Mouse (Mus musculus): ENCODE measurements at regions not wholly inside any gene's neighbourhood (a gene's known extent, or its start where the extent isn't known, plus 50 kb on each side); places are given as distances from the start of the nearest gene placed in this dataset.

GRCm38 (mm10) chr1:122439358-122439757, 871.6 kb upstream of the Ddx18 start:
- Histone ChIP-seq H3K27me3 (ENCODE audit: control insufficient read depth, insufficient read depth, insufficient read length) (no peaks in the 10 kb centered on the region), H3ac (ENCODE audit: control insufficient read depth, insufficient read length) (no peak overlapping the region), H3K4me3 (no peak overlapping the region), H3K79me2 (ENCODE audit: control insufficient read depth, insufficient read depth) (no peaks in the 10 kb centered on the region), H3K36me3 (ENCODE audit: control insufficient read depth, insufficient read depth) (no peaks in the 10 kb centered on the region), H3K4me2 (ENCODE audit: low read depth) (no peak overlapping the region)
- TF ChIP-seq CEBPB (IDR thresholded peaks at IDR 0.05; ENCODE audit: insufficient read depth, poor library complexity, severe bottlenecking) (no peak), USF1 (IDR thresholded peaks at IDR 0.05; ENCODE audit: low read depth) (no peak), TCF12 (IDR thresholded peaks at IDR 0.05; ENCODE audit: insufficient read depth, poor library complexity, severe bottlenecking) (no peak), TCF3 (IDR thresholded peaks at IDR 0.05; ENCODE audit: insufficient read length, low read depth) (no peak), MYOD1 (IDR thresholded peaks at IDR 0.05; ENCODE audit: control insufficient read depth in 1 of 3, insufficient read length in 2 of 3, low read depth in 2 of 3) (no peak), REST (IDR thresholded peaks at IDR 0.05; ENCODE audit: insufficient read depth, insufficient read length) (no peak), POLR2AphosphoS2 (IDR thresholded peaks at IDR 0.05; ENCODE audit: insufficient read length, low read depth) (no peak), MYOG (IDR thresholded peaks at IDR 0.05; ENCODE audit: control insufficient read depth in 1 of 3, insufficient read depth in 1 of 3, insufficient read length in 2 of 3, low read depth in 2 of 3) (no peak), E2F4 (IDR thresholded peaks at IDR 0.05; ENCODE audit: insufficient read depth) (no peak), POLR2A (IDR thresholded peaks at IDR 0.05; ENCODE audit: insufficient read length, low read depth) (no peak)

- no peaks in the 10 kb centered on the region for H3K36me3 ChIP-seq (ENCODE audit: control insufficient read depth, insufficient read depth)
- no peak overlapping the region for H3K4me2 ChIP-seq (ENCODE audit: low read depth)
- no peak overlapping the region for H3ac ChIP-seq (ENCODE audit: control insufficient read depth, insufficient read length)
- no peaks in the 10 kb centered on the region for H3K27me3 ChIP-seq (ENCODE audit: control insufficient read depth, insufficient read depth, insufficient read length)
- no peak overlapping the region for H3K4me3 ChIP-seq
- H3K79me2 ChIP-seq (ENCODE audit: control insufficient read depth, insufficient read depth): no peaks in the 10 kb centered on the region
- TF ChIP-seq TCF3 (IDR thresholded peaks at IDR 0.05; ENCODE audit: insufficient read length, low read depth): no peak
- TF ChIP-seq POLR2A (IDR thresholded peaks at IDR 0.05; ENCODE audit: insufficient read length, low read depth): no peak
- TF ChIP-seq MYOD1 (IDR thresholded peaks at IDR 0.05; ENCODE audit: control insufficient read depth in 1 of 3, insufficient read length in 2 of 3, low read depth in 2 of 3): no peak
- TF ChIP-seq USF1 (IDR thresholded peaks at IDR 0.05; ENCODE audit: low read depth): no peak
- no peak for TF ChIP-seq E2F4 (IDR thresholded peaks at IDR 0.05; ENCODE audit: insufficient read depth)
- TF ChIP-seq CEBPB (IDR thresholded peaks at IDR 0.05; ENCODE audit: insufficient read depth, poor library complexity, severe bottlenecking): no peak
- no peak for TF ChIP-seq MAX (IDR thresholded peaks at IDR 0.05; ENCODE audit: low read depth)
These were observed 855.7 kb upstream of the Ddx18 start for GRCm38 (mm10) chr1:122423503-122423902.

- no peaks in the 10 kb centered on the region for H3K36me3 ChIP-seq (ENCODE audit: control insufficient read depth, insufficient read depth)
- no peak overlapping the region for H3ac ChIP-seq (ENCODE audit: control insufficient read depth, insufficient read length)
- TF ChIP-seq POLR2A (IDR thresholded peaks at IDR 0.05; ENCODE audit: insufficient read length, low read depth) (no peak), E2F4 (IDR thresholded peaks at IDR 0.05; ENCODE audit: insufficient read depth) (no peak), SRF (IDR thresholded peaks at IDR 0.05; ENCODE audit: control insufficient read depth, insufficient read length, low read depth) (no peak), TCF3 (IDR thresholded peaks at IDR 0.05; ENCODE audit: insufficient read length, low read depth) (no peak), MYOG (IDR thresholded peaks at IDR 0.05; ENCODE audit: control insufficient read depth in 1 of 3, insufficient read depth in 1 of 3, insufficient read length in 2 of 3, low read depth in 2 of 3) (no peak)
- H3K27me3 ChIP-seq (ENCODE audit: control insufficient read depth, insufficient read depth, insufficient read length): no peaks in the 10 kb centered on the region
- no peak overlapping the region for H3K4me3 ChIP-seq
- no peaks in the 10 kb centered on the region for H3K79me2 ChIP-seq (ENCODE audit: control insufficient read depth, insufficient read depth)
- no peak overlapping the region for H3K4me2 ChIP-seq (ENCODE audit: low read depth)
These were observed 828.6 kb upstream of the Ddx18 start for GRCm38 (mm10) chr1:122396342-122396741.

GRCm38 (mm10) chr1:122393660-122394355, 826.0 kb upstream of the Ddx18 start:
- H3K4me2 ChIP-seq (ENCODE audit: low read depth): no peak overlapping the region
- H3K36me3 ChIP-seq (ENCODE audit: control insufficient read depth, insufficient read depth): no peaks in the 10 kb centered on the region
- H3K4me3 ChIP-seq: no peak overlapping the region
- TF ChIP-seq USF1 (IDR thresholded peaks at IDR 0.05; ENCODE audit: low read depth): no peak
- no peak for TF ChIP-seq MYOG (IDR thresholded peaks at IDR 0.05; ENCODE audit: control insufficient read depth in 1 of 3, insufficient read depth in 1 of 3, insufficient read length in 2 of 3, low read depth in 2 of 3)
- TF ChIP-seq TCF12 (IDR thresholded peaks at IDR 0.05; ENCODE audit: insufficient read depth, poor library complexity, severe bottlenecking): no peak
- no peak for TF ChIP-seq POLR2A (IDR thresholded peaks at IDR 0.05; ENCODE audit: insufficient read length, low read depth)
- TF ChIP-seq SRF (IDR thresholded peaks at IDR 0.05; ENCODE audit: control insufficient read depth, insufficient read length, low read depth): no peak
- no peak for TF ChIP-seq POLR2AphosphoS2 (IDR thresholded peaks at IDR 0.05; ENCODE audit: insufficient read length, low read depth)
- TF ChIP-seq REST (IDR thresholded peaks at IDR 0.05; ENCODE audit: insufficient read depth, insufficient read length): no peak
- no peak for TF ChIP-seq MAX (IDR thresholded peaks at IDR 0.05; ENCODE audit: low read depth)
- no peak for TF ChIP-seq E2F4 (IDR thresholded peaks at IDR 0.05; ENCODE audit: insufficient read depth)
- no peak for TF ChIP-seq CEBPB (IDR thresholded peaks at IDR 0.05; ENCODE audit: insufficient read depth, poor library complexity, severe bottlenecking)
- no peak for TF ChIP-seq TCF3 (IDR thresholded peaks at IDR 0.05; ENCODE audit: insufficient read length, low read depth)
- no peak for TF ChIP-seq MYOD1 (IDR thresholded peaks at IDR 0.05; ENCODE audit: control insufficient read depth in 1 of 3, insufficient read length in 2 of 3, low read depth in 2 of 3)
- H3ac ChIP-seq (ENCODE audit: control insufficient read depth, insufficient read length): no peak overlapping the region
- no peaks in the 10 kb centered on the region for H3K27me3 ChIP-seq (ENCODE audit: control insufficient read depth, insufficient read depth, insufficient read length)
- no peaks in the 10 kb centered on the region for H3K79me2 ChIP-seq (ENCODE audit: control insufficient read depth, insufficient read depth)

- H3ac ChIP-seq (ENCODE audit: control insufficient read depth, insufficient read length): no peak overlapping the region
- no peak overlapping the region for H3K4me2 ChIP-seq (ENCODE audit: low read depth)
- H3K36me3 ChIP-seq (ENCODE audit: control insufficient read depth, insufficient read depth): no peaks in the 10 kb centered on the region
- TF ChIP-seq E2F4 (IDR thresholded peaks at IDR 0.05; ENCODE audit: insufficient read depth): peak; percentile 56
- no peak for TF ChIP-seq MYOD1 (IDR thresholded peaks at IDR 0.05; ENCODE audit: control insufficient read depth in 1 of 3, insufficient read length in 2 of 3, low read depth in 2 of 3)
- peak; percentile 56 for TF ChIP-seq TCF12 (IDR thresholded peaks at IDR 0.05; ENCODE audit: insufficient read depth, poor library complexity, severe bottlenecking)
- TF ChIP-seq CEBPB (IDR thresholded peaks at IDR 0.05; ENCODE audit: insufficient read depth, poor library complexity, severe bottlenecking): 0 out of 2 replicates have a peak, but pooled peaks have one; percentile 68
- TF ChIP-seq REST (IDR thresholded peaks at IDR 0.05; ENCODE audit: insufficient read depth, insufficient read length): no peak
- no peak for TF ChIP-seq POLR2AphosphoS2 (IDR thresholded peaks at IDR 0.05; ENCODE audit: insufficient read length, low read depth)
- TF ChIP-seq TCF3 (IDR thresholded peaks at IDR 0.05; ENCODE audit: insufficient read length, low read depth): no peak
- no peak for TF ChIP-seq USF1 (IDR thresholded peaks at IDR 0.05; ENCODE audit: low read depth)
- TF ChIP-seq MAX (IDR thresholded peaks at IDR 0.05; ENCODE audit: low read depth): no peak
- TF ChIP-seq MYOG (IDR thresholded peaks at IDR 0.05; ENCODE audit: control insufficient read depth in 1 of 3, insufficient read depth in 1 of 3, insufficient read length in 2 of 3, low read depth in 2 of 3): no peak
- H3K79me2 ChIP-seq (ENCODE audit: control insufficient read depth, insufficient read depth): no peaks in the 10 kb centered on the region
- H3K4me3 ChIP-seq: no peak overlapping the region
- H3K27me3 ChIP-seq (ENCODE audit: control insufficient read depth, insufficient read depth, insufficient read length): no peaks in the 10 kb centered on the region
These were observed 789.2 kb upstream of the Ddx18 start for GRCm38 (mm10) chr1:122357015-122357414.

All from myocyte (in vitro differentiated cells).